Mouse (Mus musculus) embryonic fibroblast, embryonic 13.5 days (primary cell): ENCODE measurements around the gene Gm340. TPM values are rescaled to one million over a fixed set of nuclear protein-coding genes. Genes with fewer than 3 reads are reported as not detected.

ENCODE experiments used
- H3K27ac ChIP-seq: 2 replicates; pipeline ENCODE4 v1.5.1; 2012; ENCODE audit warnings: low read length, control low read depth, inconsistent platforms; ENCODE audit not compliant: insufficient read depth
- H3K4me1 ChIP-seq: 2 replicates; pipeline ENCODE4 v1.6.1; 2011; ENCODE audit warnings: low read length; ENCODE audit not compliant: control insufficient read depth, insufficient read depth
- H3K4me3 ChIP-seq: 2 replicates; pipeline ENCODE4 v1.5.1; 2011; ENCODE audit warnings: mild to moderate bottlenecking, control low read depth, low read length; ENCODE audit not compliant: insufficient read depth
- CTCF ChIP-seq: IDR thresholded peaks from 2 replicates; pipeline ENCODE4 v1.5.1; 2011; ENCODE audit warnings: mild to moderate bottlenecking, control low read depth, low read length, moderate library complexity, borderline replicate concordance; ENCODE audit not compliant: insufficient read depth
- POLR2A ChIP-seq: IDR thresholded peaks from 2 replicates; pipeline ENCODE4 v1.6.1; 2011; ENCODE audit warnings: low read depth, mild to moderate bottlenecking, control low read depth, low read length, moderate library complexity
- polyA plus RNA-seq: library from polyadenylated mRNA; stranded (reverse); fragments of >200 nt; gene quantifications from 2 replicates; pipeline ENCODE4 v1.2.4, GENCODE M21; 2011; ENCODE audit warnings: low read depth; ENCODE audit not compliant: missing spikeins, insufficient read length

Gene Gm340
- 7.2 and 8.8 TPM in 2 replicates for polyA plus RNA-seq

GRCm38 (mm10) chr19:41581706-41582420 lies at the start of gene Gm340:
TSS of gene Gm340 (plus strand) at chr19:41582370.
- Histone ChIP-seq H3K4me1 (no peaks in the 10 kb centered on the region), H3K4me3 (no peak within 1 kb of the TSS), H3K27ac (no peak within 1 kb of the TSS)
- TF ChIP-seq CTCF (no peak), POLR2A (no peak)

GRCm38 (mm10) chr19:41534021-41534420 lies 48.1 kb upstream of the Gm340 start:
- H3K27ac ChIP-seq = no peak overlapping the region
- TF ChIP-seq CTCF (no peak), POLR2A (no peak)
- H3K4me1 ChIP-seq = no peaks in the 10 kb centered on the region
- H3K4me3 ChIP-seq = no peak overlapping the region

GRCm38 (mm10) chr19:41556981-41557380 lies 25.2 kb upstream of the Gm340 start:
- TF ChIP-seq CTCF = no peak
- no peak for TF ChIP-seq POLR2A
- Histone ChIP-seq H3K27ac (no peak overlapping the region), H3K4me3 (no peak overlapping the region), H3K4me1 (no peaks in the 10 kb centered on the region)

GRCm38 (mm10) chr19:41557491-41557890 lies 24.7 kb upstream of the Gm340 start:
- no peak overlapping the region for H3K27ac ChIP-seq
- no peaks in the 10 kb centered on the region for H3K4me1 ChIP-seq
- no peak for TF ChIP-seq POLR2A
- no peak for TF ChIP-seq CTCF
- no peak overlapping the region for H3K4me3 ChIP-seq

- no peak overlapping the region for H3K4me3 ChIP-seq
- TF ChIP-seq CTCF (no peak), POLR2A (no peak)
- no peak overlapping the region for H3K27ac ChIP-seq
Observed at GRCm38 (mm10) chr19:41558891-41559486, 23.2 kb upstream of the Gm340 start.

GRCm38 (mm10) chr19:41560856-41561255 lies 21.3 kb upstream of the Gm340 start:
- TF ChIP-seq POLR2A (no peak), CTCF (no peak)
- no peak overlapping the region for H3K4me3 ChIP-seq
- no peak overlapping the region for H3K27ac ChIP-seq
- peaks cover 3% of the 10 kb centered on the region; the same call in 1 of the 2 replicates for H3K4me1 ChIP-seq

More at GRCm38 (mm10) chr19:41558891-41559486, 23.2 kb upstream of the Gm340 start:
- peaks cover 3% of the 10 kb centered on the region; the same call in 1 of the 2 replicates for H3K4me1 ChIP-seq

- TF ChIP-seq CTCF = no peak
- TF ChIP-seq POLR2A = no peak
- no peaks in the 10 kb centered on the region for H3K4me1 ChIP-seq
- H3K27ac ChIP-seq = no peak overlapping the region
- no peak overlapping the region for H3K4me3 ChIP-seq
Observed at GRCm38 (mm10) chr19:41568791-41569190, 13.4 kb upstream of the Gm340 start.

- Histone ChIP-seq H3K4me1 (no peaks in the 10 kb centered on the region), H3K27ac (no peak overlapping the region), H3K4me3 (no peak overlapping the region)
- TF ChIP-seq CTCF (no peak), POLR2A (no peak)
Observed at GRCm38 (mm10) chr19:41573700-41574099, 8.5 kb upstream of the Gm340 start.

- H3K27ac ChIP-seq = no peak overlapping the region
- no peak for TF ChIP-seq POLR2A
- no peak for TF ChIP-seq CTCF
- no peak overlapping the region for H3K4me3 ChIP-seq
- H3K4me1 ChIP-seq = no peaks in the 10 kb centered on the region
Observed at GRCm38 (mm10) chr19:41577576-41577975, 4.6 kb upstream of the Gm340 start.

GRCm38 (mm10) chr19:41579311-41579920 lies 2.8 kb upstream of the Gm340 start:
- H3K4me1 ChIP-seq = no peaks in the 10 kb centered on the region
- H3K27ac ChIP-seq = no peak overlapping the region

More at GRCm38 (mm10) chr19:41579311-41579920, 2.8 kb upstream of the Gm340 start:
- H3K4me3 ChIP-seq = no peak overlapping the region
- TF ChIP-seq POLR2A = no peak
- TF ChIP-seq CTCF = no peak
